Mouse (Mus musculus): ENCODE results near the gene Pgls.

The Pgls gene

DNA sequence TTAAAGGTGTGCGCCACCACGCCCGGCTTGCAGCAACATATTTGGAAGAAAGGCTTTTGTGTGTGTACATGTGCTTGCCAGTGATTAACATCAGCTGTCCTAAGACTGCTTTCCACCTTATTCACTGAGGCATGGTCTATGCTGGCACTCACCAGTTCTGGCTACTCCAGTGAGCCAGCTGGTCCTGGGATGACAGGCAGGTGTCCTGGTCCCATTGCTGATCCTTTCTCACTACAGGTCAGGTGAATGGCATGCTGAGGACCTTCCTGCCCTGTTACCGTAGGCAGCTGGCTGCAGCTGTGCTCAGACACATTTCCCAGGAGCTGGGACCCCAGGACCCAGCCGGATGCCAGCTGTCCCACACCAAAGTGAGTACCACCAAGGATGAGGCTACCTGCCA lies 6.9 kb downstream of the Pgls start:
- DNase-seq = no peak

GRCm38 (mm10) chr8:71601939-71602665 lies 10.1 kb downstream of the Pgls start:
- DNase-seq = peak; percentile 29 to 46

DNA sequence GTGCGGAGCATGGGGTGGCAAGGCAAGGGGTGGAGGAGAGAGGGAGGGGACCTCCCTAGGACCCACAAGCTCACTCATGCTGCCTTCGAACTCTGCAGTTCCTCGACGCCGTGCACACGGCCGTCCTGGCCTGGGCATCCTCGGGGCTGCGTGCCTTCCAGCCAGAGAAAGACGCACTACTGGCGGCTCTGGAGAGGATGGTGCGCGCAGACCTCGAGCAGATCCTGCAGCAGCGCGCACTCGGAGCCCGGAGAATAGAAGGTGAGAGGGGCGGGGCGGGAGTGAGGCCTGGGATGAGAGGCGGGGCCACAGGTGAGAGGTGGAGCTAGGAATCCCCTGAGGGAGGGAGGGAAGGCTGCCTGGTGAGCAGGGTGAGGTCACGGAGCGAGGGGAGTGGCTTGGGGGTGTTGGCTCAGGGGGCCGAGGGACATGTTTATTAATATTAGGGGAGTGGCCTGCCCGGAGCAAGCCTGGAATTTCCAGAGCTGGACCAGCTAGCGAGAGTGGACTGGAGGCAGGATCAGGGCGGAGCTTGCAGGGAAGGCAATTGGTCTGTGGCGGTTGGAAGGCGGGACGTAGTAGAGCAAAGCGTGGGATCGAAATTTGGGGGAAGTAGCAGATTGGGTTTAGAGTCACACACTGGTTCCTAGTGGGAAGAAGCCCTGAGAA lies 10.8 kb downstream of the Pgls start:
- DNase-seq = peak in 1 of 2 experiments; percentile 27

GRCm38 (mm10) chr8:71604021-71604420 lies 12.0 kb downstream of the Pgls start:
- DNase-seq = no peak

DNA sequence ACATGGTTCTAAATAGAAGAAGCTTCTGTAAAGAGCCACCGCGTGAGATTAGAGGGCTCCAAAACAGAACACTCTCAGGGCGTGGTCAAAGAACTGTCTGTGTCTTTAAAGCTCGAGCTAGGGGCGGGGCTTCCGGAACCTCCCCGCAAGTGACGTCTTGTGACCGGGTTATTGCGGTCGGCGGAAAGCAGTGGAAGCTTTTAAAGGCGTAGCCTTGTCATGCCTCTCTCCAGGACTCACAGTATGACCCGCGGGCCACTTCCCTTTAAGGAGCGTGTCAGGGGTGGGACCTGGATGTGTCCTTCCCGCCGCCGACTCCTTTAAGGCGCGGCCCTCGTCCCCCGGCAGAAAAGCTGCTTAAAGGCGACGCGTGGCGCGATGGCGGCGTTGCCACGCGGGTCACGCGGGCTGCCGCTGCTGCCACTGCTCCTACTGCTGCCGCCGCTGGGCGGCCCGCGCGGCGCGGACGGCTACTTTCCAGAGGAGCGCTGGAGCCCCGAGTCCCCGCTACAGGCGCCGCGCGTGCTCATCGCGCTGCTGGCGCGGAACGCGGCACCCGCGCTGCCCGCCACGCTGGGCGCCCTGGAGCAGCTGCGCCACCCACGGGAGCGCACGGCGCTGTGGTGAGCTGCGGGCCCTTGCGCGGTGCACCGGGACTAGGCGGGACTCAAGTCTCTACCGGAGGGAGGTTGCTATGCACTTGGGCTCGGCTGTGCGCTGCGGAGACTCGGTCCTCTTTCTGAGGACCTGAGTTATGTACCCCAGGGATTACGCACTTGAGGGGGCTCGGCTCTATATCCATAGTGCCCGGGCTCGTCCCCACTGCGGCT lies 19.1 kb downstream of the Pgls start, which contains the start of gene Colgalt1:
Gene Colgalt1 (plus strand): TSS at position 177 of the 830 bp plus-strand sequence.
- DNase-seq = peak; percentile 95

- DNase-seq = no peak
These were observed 20.2 kb downstream of the Pgls start for GRCm38 (mm10) chr8:71612141-71612540.

DNA sequence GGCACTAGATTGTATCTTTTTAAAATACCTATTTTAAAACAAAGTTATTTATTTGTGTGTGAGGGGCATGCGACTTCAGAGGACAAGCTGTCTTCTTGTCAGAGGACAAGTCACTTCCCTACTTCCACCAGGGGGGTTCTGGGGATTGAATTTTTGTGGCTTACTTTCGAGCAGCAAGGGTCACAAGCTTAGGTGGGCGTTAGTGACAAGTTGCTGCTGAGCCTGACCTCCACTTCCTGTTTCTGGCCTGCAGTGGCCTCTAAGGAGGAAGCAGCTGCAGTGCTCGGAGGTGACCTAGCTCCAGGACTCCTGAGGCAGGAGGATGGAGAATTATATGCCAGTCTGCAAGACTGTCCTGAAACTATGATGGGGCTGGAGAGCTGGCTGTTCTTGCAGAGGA lies 21.4 kb downstream of the Pgls start:
- DNase-seq = no peak

- no peak for DNase-seq
These were observed 27.8 kb downstream of the Pgls start for GRCm38 (mm10) chr8:71619786-71620185.

GRCm38 (mm10) chr8:71625088-71625487 lies 33.1 kb downstream of the Pgls start:
- DNase-seq = no peak

- no peak for DNase-seq
These were observed 34.8 kb downstream of the Pgls start for GRCm38 (mm10) chr8:71626753-71627152.

DNA sequence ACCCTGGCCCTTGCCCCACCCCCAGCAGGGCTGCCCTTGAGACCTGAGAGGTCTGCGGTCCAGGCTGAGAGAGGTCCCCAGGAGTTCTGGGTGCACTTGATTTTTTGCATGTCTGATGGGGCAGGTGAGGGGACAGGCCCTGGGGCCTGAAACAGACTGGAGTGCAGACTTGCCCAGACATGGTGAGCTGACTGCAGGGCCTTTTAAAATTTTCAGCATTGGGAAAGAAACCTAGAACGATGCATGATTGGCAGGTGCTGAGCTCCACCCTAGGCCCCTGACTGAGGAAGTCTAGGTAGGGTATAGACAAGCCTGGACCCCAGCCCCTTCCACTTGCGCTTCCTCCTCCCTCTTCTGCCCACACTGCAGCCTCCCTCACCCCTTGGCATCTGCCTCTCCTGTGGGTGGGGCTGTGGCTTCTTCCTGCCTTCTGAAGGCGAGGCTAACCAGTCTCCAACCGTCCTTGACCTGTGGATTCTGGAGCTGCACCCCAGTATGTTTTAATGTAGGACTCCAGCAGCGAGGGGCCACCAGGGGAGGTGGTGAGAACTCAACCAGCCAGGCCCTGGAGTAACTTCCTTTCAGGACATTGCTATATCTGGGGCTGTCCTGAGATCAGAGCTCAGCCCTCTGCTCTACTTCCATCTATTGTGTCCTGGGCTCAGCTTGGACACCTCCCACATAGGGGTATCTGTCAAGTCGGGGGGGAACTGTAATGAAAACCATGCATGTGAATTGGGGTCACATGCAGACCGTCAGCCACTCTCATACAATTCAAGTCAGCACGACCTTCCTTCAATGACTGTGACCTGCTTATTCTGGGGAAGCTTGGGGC lies 35.5 kb downstream of the Pgls start:
- DNase-seq = no peak

DNA sequence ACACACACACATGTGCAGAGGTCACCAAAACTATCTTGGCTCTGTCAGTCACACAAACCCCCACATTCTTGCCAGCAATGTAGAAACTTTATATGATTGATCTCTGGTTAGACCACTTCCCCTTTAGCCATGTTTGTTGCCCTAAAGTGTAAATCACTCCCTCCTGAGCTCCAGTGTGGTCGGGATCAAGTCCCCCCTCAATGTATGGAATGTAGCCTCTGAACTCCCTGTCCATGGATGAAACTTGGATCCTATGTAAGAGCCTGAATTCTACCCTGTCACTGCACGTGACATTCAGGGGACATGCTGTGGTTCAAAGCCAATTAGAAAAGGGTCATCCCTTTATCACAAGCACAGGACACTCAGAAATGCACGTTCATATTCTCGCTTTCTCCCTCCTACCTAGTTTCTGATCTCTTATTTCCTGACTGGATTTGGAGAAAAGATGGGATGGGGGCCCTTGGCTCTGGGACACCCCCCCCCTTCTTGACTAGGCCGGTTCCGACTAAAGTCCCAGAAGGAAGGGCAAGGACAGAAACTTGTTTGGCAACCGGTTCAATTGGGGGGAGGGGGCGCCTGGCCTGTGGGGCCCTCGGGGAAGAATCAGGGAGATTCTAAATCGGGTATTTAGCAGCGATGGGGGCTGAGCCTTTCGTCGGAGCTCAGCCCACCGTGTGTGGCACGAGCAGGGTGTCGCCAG lies 36.6 kb downstream of the Pgls start:
- no peak for DNase-seq

- DNase-seq = peak; percentile 91 to 98
These were observed 37.2 kb downstream of the Pgls start for GRCm38 (mm10) chr8:71629096-71629697.

DNA sequence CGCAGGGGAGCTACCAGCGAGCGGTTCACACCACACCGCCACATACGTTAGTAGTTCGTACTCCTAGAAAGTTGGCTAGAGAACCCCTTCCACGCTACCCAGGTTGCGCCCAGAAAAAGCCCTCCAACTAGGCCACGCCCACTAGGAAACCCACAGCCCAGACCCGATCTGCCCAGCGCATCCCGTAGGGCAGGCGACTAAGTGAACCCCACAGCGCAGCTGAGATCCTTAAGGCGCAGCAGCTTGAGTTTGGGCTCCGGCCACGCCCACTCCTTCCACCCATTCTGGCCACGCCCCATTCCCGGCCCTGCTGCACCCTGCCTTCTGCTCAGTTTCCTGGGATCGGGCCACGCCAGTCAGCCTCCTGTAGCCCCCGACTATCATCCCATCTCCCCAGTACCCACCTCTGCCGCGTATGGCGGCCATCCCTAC lies 37.8 kb downstream of the Pgls start:
- DNase-seq = peak; percentile 53 to 61

DNA sequence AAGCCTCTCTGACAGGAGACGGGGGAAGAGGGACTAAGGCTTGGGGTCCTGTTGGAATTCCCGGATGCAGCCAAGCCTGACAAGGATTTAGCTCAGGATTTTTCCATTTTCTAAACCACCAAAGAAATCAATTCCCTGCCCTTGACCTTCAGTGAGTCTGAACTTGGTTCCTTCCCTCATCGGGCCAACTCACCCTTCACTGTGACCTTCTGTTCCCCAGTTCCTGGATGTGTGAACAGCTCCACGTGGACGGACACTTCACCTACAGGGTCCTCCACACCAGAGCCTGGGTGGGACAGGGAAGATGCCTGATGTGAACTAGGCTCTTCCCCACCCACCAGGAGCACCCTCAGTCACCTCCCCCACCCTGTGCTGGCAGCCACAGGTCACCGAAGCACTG lies 38.8 kb downstream of the Pgls start:
- DNase-seq = no peak

GRCm38 (mm10) chr8:71631897-71632296 lies 39.9 kb downstream of the Pgls start:
- no peak for DNase-seq

- DNase-seq = peak; percentile 69 to 86
These were observed 41.2 kb downstream of the Pgls start for GRCm38 (mm10) chr8:71633164-71633563.

DNA sequence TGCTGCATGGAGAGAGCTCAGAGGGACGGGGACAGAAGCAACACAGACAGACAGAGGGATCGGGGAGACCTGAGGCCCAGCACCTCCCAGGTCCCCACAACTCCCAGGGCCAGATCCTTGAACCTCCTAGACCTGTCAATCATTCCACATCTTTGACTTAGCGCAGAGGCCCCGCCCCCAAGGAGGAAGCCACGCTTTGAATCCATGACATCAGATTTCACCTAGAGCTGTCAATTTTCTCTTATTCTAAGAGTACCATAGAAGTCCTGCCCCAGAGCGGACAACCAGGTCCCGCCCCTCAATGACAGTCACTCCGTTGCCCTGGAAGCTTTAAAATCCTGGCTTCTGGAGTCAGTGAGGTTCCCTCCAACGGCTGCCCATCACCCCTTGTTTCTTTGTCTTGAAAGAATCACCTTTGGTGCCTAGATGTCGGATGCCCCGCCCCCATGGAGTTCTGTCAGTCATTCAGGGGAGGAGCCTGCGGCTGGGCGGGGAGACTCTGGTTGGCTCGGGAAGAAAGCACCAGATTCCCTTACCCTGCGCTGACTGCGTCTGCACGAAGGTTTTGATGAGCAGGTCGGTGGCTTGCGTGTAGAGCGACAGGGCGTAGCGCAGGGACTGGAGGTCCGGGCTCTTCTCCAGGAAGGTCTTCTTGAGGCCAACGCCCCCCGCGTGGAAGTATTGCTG lies 42.1 kb downstream of the Pgls start:
- DNase-seq = peak; percentile 45 to 64

DNA sequence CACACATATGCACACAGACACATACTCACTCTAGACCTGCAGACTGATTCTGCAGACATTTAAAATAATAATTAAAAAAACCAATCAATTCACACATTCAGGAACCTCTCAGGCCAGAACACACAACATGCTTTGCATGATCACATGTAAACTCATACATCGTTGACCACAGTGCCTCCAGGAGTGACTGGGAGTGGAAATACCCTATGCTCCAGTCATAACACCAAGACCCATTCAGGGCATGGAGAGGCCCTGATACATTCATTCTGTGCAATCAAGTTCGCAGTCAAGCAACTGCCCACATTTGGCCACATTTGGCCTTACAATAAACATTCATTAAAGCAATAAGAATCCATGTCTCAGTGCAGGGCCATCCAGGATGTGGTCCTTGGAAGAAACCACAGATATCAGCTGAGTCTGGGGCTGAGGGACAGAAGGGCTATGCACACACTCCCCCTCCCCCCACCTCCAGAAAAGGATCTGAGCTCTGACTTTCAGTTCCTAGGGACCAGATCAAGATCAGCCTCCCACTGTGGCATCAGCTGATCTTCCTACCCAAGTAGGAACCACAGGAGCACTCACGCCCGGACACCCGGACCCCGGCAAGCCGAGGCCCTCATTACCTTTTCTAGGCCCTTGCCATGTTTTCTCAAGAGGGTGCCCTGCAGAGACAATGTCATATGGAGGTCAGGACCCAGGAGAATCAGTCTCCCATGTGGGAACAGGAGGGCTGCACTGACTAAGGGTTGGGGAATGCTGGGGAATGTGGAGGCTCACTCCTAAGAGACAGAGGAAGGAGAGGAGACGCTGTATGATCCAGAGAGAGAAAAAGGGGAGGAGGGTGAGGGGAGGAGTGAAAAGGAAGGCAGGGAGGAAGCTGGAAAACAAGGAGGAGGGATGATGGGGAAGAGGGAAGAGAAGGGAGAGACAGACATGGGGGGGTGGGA lies 45.4 kb downstream of the Pgls start:
- DNase-seq = no peak

DNA sequence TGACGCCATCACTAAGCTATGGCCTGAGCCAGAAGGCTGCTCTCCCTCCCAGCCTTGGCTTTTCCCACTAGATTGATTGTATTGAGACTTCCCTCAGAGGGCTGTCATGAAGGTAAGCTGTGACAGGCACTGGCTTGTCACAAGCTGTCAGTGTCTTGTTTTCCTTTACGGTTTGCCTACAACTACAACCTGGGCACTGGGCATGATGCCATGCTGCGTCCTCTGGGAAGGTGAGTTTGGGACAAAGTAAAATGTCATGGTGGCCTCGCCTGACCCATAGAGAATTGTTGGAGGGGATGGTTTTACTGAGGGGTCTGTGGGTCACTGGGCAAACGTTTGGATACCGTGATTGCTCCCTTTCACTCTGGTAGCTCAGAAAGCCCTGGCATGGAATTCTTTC lies 46.3 kb downstream of the Pgls start:
- no peak for DNase-seq

All from spleen, adult 18-20 months (tissue).